Mouse (Mus musculus) neural tube, embryonic 13.5 days (tissue): ENCODE measurements around the gene Ascc1. TPM values are rescaled to one million over a fixed set of nuclear protein-coding genes. Genes with fewer than 3 reads are reported as not detected.
A peak's percentile ranks its signal among the peaks of the same experiment; 100 is the strongest.
"Not testable (repeated sequence)": the region's sequence is repeated elsewhere in the genome, so short reads cannot be mapped to it uniquely, and the experiment has no call there.

Source experiments
- ATAC-seq: fragments of 200-750 bp; cut with Nextera tagmentation; 2 replicates; pipeline ENCODE4 v1.8.0; 2017; ENCODE audit warnings: low read depth, mild to moderate bottlenecking, moderate TSS enrichment, moderate library complexity
- H3K27ac ChIP-seq: fragments of 300-500 bp; sonication (generic); replicated peaks from 2 replicates; pipeline ENCODE4 v1.5.1; 2015; ENCODE audit warnings: moderate library complexity, mild to moderate bottlenecking, inconsistent platforms
- H3K27me3 ChIP-seq: fragments of 300-500 bp; sonication (generic); 2 replicates; pipeline ENCODE4 v1.6.1; 2015; ENCODE audit warnings: mild to moderate bottlenecking, inconsistent platforms
- H3K36me3 ChIP-seq: fragments of 300-500 bp; sonication (generic); 2 replicates; pipeline ENCODE4 v1.6.1; 2015; ENCODE audit warnings: mild to moderate bottlenecking, inconsistent platforms
- H3K4me1 ChIP-seq: fragments of 300-500 bp; sonication (generic); replicated peaks from 2 replicates; pipeline ENCODE4 v1.6.1; 2015; ENCODE audit warnings: inconsistent platforms
- H3K4me2 ChIP-seq: fragments of 300-500 bp; sonication (generic); 2 replicates; pipeline ENCODE4 v1.6.1; 2015; ENCODE audit warnings: inconsistent platforms, mild to moderate bottlenecking, moderate library complexity
- H3K4me3 ChIP-seq: fragments of 300-500 bp; sonication (generic); 2 replicates; pipeline ENCODE4 v1.5.1; 2015; ENCODE audit warnings: mild to moderate bottlenecking, inconsistent platforms
- H3K9ac ChIP-seq: fragments of 300-500 bp; sonication (generic); 2 replicates; pipeline ENCODE4 v1.6.1; 2015; ENCODE audit warnings: moderate library complexity, mild to moderate bottlenecking, inconsistent platforms
- H3K9me3 ChIP-seq: fragments of 300-500 bp; sonication (generic); 2 replicates; pipeline ENCODE4 v1.6.1; 2016; ENCODE audit warnings: inconsistent platforms
- WGBS: fragments of 180-500 bp; shearing (Covaris S2); methylation state at CpG from one replicate; pipeline ENCODE4 v1.1.7; 2015; 5-methylcytosine and 5-hydroxymethylcytosine counted together
- microRNA-seq: library from miRNA; unstranded; fragments of <30 nt; microRNA quantifications from one replicate; pipeline ENCODE4, GENCODE M21; 2016
- polyA plus RNA-seq: library from polyadenylated mRNA; unstranded; fragments of >200 nt; fragmentation: Nextera tagmentation; extraction: Ambion mirVana; gene quantifications from 2 replicates; pipeline ENCODE4 v1.2.1, GENCODE M21; 2015

Ascc1 gene
- polyA plus RNA-seq, 1 experiment from 2014 or later = 44.5 TPM

- ATAC-seq = no peak
- H3K27me3 ChIP-seq = no peaks in the 10 kb centered on the region
- no peak overlapping the region for H3K4me2 ChIP-seq
- H3K4me3 ChIP-seq = no peak overlapping the region
- H3K4me1 ChIP-seq = 0 out of 2 replicates have a peak, but pooled peaks cover 3% of the 10 kb centered on the region
- WGBS = 43% methylated on average over 6 of the region's 6 CpGs
- H3K36me3 ChIP-seq = peaks cover 38% of the 10 kb centered on the region
- no peak overlapping the region for H3K27ac ChIP-seq
- no peaks in the 10 kb centered on the region for H3K9me3 ChIP-seq
- H3K9ac ChIP-seq = no peak overlapping the region
These were observed 130.9 kb downstream of the Ascc1 start for GRCm38 (mm10) chr10:60133501-60133900.

- 51% methylated on average over 9 of the region's 9 CpGs for WGBS
- H3K4me3 ChIP-seq = no peak overlapping the region
- no peak overlapping the region for H3K9ac ChIP-seq
- no peak overlapping the region for H3K4me2 ChIP-seq
- H3K36me3 ChIP-seq = peaks cover 34% of the 10 kb centered on the region
- no peaks in the 10 kb centered on the region for H3K27me3 ChIP-seq
- H3K4me1 ChIP-seq = 0 out of 2 replicates have a peak, but pooled peaks cover 3% of the 10 kb centered on the region
- no peaks in the 10 kb centered on the region for H3K9me3 ChIP-seq
- H3K27ac ChIP-seq = no peak overlapping the region
- ATAC-seq = no peak
These were observed 131.6 kb downstream of the Ascc1 start for GRCm38 (mm10) chr10:60134201-60134600.

GRCm38 (mm10) chr10:60136010-60136409, 133.4 kb downstream of the Ascc1 start:
- H3K27me3 ChIP-seq, H3K9me3 ChIP-seq, H3K27ac ChIP-seq, H3K4me1 ChIP-seq, H3K9ac ChIP-seq, H3K4me3 ChIP-seq, H3K4me2 ChIP-seq, ATAC-seq: not testable (repeated sequence)
- H3K36me3 ChIP-seq = peaks cover 16% of the 10 kb centered on the region
- 33% methylated on average over 1 of the region's 1 CpGs for WGBS

- ATAC-seq = no peak
- Histone ChIP-seq H3K36me3 (peaks cover 7% of the 10 kb centered on the region), H3K27ac (no peak overlapping the region), H3K4me3 (no peak overlapping the region), H3K9ac (no peak overlapping the region), H3K4me1 (0 out of 2 replicates have a peak, but pooled peaks cover 3% of the 10 kb centered on the region), H3K9me3 (no peaks in the 10 kb centered on the region), H3K27me3 (no peaks in the 10 kb centered on the region), H3K4me2 (no peak overlapping the region)
- WGBS = 88% methylated on average over 7 of the region's 7 CpGs
These were observed 134.3 kb downstream of the Ascc1 start for GRCm38 (mm10) chr10:60136935-60137334.

- H3K36me3 ChIP-seq = no peaks in the 10 kb centered on the region
- whole genome bisulfite sequencing = 92% methylated on average over 5 of the region's 5 CpGs
These were observed 136.1 kb downstream of the Ascc1 start for GRCm38 (mm10) chr10:60138680-60139079.

GRCm38 (mm10) chr10:60140751-60141150, 138.1 kb downstream of the Ascc1 start:
- ATAC-seq = no peak
- Histone ChIP-seq H3K4me3 (no peak overlapping the region), H3K9me3 (no peaks in the 10 kb centered on the region), H3K9ac (no peak overlapping the region), H3K4me1 (no peaks in the 10 kb centered on the region), H3K27me3 (no peaks in the 10 kb centered on the region), H3K4me2 (no peak overlapping the region), H3K27ac (no peak overlapping the region), H3K36me3 (no peaks in the 10 kb centered on the region)
- WGBS = 87% methylated on average over 4 of the region's 4 CpGs

More at GRCm38 (mm10) chr10:60138680-60139079, 136.1 kb downstream of the Ascc1 start:
- H3K9me3 ChIP-seq = no peaks in the 10 kb centered on the region
- H3K4me3 ChIP-seq = no peak overlapping the region
- H3K27me3 ChIP-seq = no peaks in the 10 kb centered on the region
- no peak overlapping the region for H3K4me2 ChIP-seq
- ATAC-seq = no peak
- H3K27ac ChIP-seq = no peak overlapping the region
- 0 out of 2 replicates have a peak, but pooled peaks cover 2% of the 10 kb centered on the region for H3K4me1 ChIP-seq
- no peak overlapping the region for H3K9ac ChIP-seq

GRCm38 (mm10) chr10:60141656-60142160, 139.1 kb downstream of the Ascc1 start:
- 89% methylated on average over 3 of the region's 3 CpGs for WGBS
- H3K27me3 ChIP-seq = no peaks in the 10 kb centered on the region
- no peak overlapping the region for H3K27ac ChIP-seq
- ATAC-seq = no peak
- H3K4me1 ChIP-seq = no peaks in the 10 kb centered on the region
- H3K36me3 ChIP-seq = no peaks in the 10 kb centered on the region
- H3K9ac ChIP-seq = no peak overlapping the region
- H3K9me3 ChIP-seq = no peaks in the 10 kb centered on the region
- H3K4me2 ChIP-seq = no peak overlapping the region
- H3K4me3 ChIP-seq = no peak overlapping the region

GRCm38 (mm10) chr10:60147510-60148047, 145.0 kb downstream of the Ascc1 start:
- H3K4me2 ChIP-seq, ATAC-seq, H3K4me3 ChIP-seq, H3K27ac ChIP-seq, H3K36me3 ChIP-seq, H3K9ac ChIP-seq, H3K4me1 ChIP-seq, H3K27me3 ChIP-seq, H3K9me3 ChIP-seq: not testable (repeated sequence)
- 63% methylated on average over 10 of the region's 10 CpGs for WGBS

GRCm38 (mm10) chr10:60148087-60148486, 145.5 kb downstream of the Ascc1 start:
- ATAC-seq = peak; percentile 60
- 6% methylated on average over 5 of the region's 5 CpGs for WGBS

More at GRCm38 (mm10) chr10:60148087-60148486, 145.5 kb downstream of the Ascc1 start:
- no peak overlapping the region for H3K9ac ChIP-seq
- no peak overlapping the region for H3K4me3 ChIP-seq
- peaks cover 7% of the 10 kb centered on the region; the same call in 1 of the 2 replicates for H3K4me1 ChIP-seq
- H3K36me3 ChIP-seq = no peaks in the 10 kb centered on the region
- peaks cover 3% of the 10 kb centered on the region; the same call in 1 of the 2 replicates for H3K27me3 ChIP-seq
- H3K9me3 ChIP-seq = no peaks in the 10 kb centered on the region
- H3K27ac ChIP-seq = no peak overlapping the region
- H3K4me2 ChIP-seq = no peak overlapping the region

Small RNAs within 50 kb of the gene (microRNA-seq; reads per million reads assigned to microRNA genes)
- gene Mir6906 = not detected

Other genes with a start within 250 kb of the Ascc1 start
- gene Dnajb12, start 123.2 kb upstream of the Ascc1 start, polyA plus RNA-seq = 20.4 and 21.2 TPM in 2 replicates
- gene Ddit4, start 51.0 kb upstream of the Ascc1 start, polyA plus RNA-seq = 72.8 and 78.2 TPM in 2 replicates
- gene Anapc16, start 330 bp downstream of the Ascc1 start, polyA plus RNA-seq = 98.1 and 118 TPM in 2 replicates
- gene Spock2, start 103.4 kb downstream of the Ascc1 start, polyA plus RNA-seq = 99.9 and 103 TPM in 2 replicates
- 1.9 and 2.7 TPM in 2 replicates for gene Chst3, start 216.5 kb downstream of the Ascc1 start, polyA plus RNA-seq